Mouse (Mus musculus) T-cell, adult 2 months (primary cell): ENCODE results near the gene Mr1.

Source experiments
- DNase-seq: peaks from one replicate; pipeline ENCODE4 v3.0.0; 2022; ENCODE audit warnings: low spot score

The Mr1 gene

GRCm38 (mm10) chr1:155127429-155127934, 19.1 kb downstream of the Mr1 start:
- no peak for DNase-seq

- no peak for DNase-seq
Observed at GRCm38 (mm10) chr1:155126716-155127115, 19.9 kb downstream of the Mr1 start.

GRCm38 (mm10) chr1:155124397-155124796, 22.2 kb downstream of the Mr1 start:
- no peak for DNase-seq

- no peak for DNase-seq
Observed at GRCm38 (mm10) chr1:155121977-155122939, 24.4 kb downstream of the Mr1 start.

GRCm38 (mm10) chr1:155119719-155120118, 26.9 kb downstream of the Mr1 start:
- no peak for DNase-seq

- no peak for DNase-seq
Observed at GRCm38 (mm10) chr1:155113946-155114345, 32.7 kb downstream of the Mr1 start.

- DNase-seq, result no peak
Observed at GRCm38 (mm10) chr1:155112875-155113274, 33.7 kb downstream of the Mr1 start.

- DNase-seq, result no peak
Observed at GRCm38 (mm10) chr1:155112118-155112517, 34.5 kb downstream of the Mr1 start.

GRCm38 (mm10) chr1:155111491-155111890, 35.1 kb downstream of the Mr1 start:
- DNase-seq, result no peak

GRCm38 (mm10) chr1:155109387-155110350, 36.9 kb downstream of the Mr1 start:
- DNase-seq, result no peak

GRCm38 (mm10) chr1:155108412-155108811, 38.2 kb downstream of the Mr1 start:
- no peak for DNase-seq

- no peak for DNase-seq
Observed at GRCm38 (mm10) chr1:155107843-155108242, 38.8 kb downstream of the Mr1 start.

- DNase-seq, result no peak
Observed at GRCm38 (mm10) chr1:155106310-155106709, 40.3 kb downstream of the Mr1 start.

- DNase-seq, result no peak
Observed at GRCm38 (mm10) chr1:155103991-155104390, 42.6 kb downstream of the Mr1 start.

GRCm38 (mm10) chr1:155102631-155103030, 44.0 kb downstream of the Mr1 start:
- DNase-seq, result no peak

GRCm38 (mm10) chr1:155099280-155099848, 47.2 kb downstream of the Mr1 start, which contains the start of gene Ier5:
Gene Ier5 (minus strand): TSS chr1:155099636.
- peak; percentile 97 for DNase-seq

- peak; percentile 77 for DNase-seq
Observed at GRCm38 (mm10) chr1:155098486-155099279, 47.9 kb downstream of the Mr1 start.

GRCm38 (mm10) chr1:155097931-155098485, 48.6 kb downstream of the Mr1 start:
- peak; percentile 89 for DNase-seq

- DNase-seq, result peak; percentile 27
Observed at GRCm38 (mm10) chr1:155097354-155097753, 49.3 kb downstream of the Mr1 start.

GRCm38 (mm10) chr1:155096620-155097261, 49.9 kb downstream of the Mr1 start:
- DNase-seq, result peak; percentile 31
